Mouse (Mus musculus): Measurements from ENCODE around the gene Slc6a11.
A peak's percentile ranks its signal among the peaks of the same experiment; 100 is the strongest.

The Slc6a11 gene

DNA sequence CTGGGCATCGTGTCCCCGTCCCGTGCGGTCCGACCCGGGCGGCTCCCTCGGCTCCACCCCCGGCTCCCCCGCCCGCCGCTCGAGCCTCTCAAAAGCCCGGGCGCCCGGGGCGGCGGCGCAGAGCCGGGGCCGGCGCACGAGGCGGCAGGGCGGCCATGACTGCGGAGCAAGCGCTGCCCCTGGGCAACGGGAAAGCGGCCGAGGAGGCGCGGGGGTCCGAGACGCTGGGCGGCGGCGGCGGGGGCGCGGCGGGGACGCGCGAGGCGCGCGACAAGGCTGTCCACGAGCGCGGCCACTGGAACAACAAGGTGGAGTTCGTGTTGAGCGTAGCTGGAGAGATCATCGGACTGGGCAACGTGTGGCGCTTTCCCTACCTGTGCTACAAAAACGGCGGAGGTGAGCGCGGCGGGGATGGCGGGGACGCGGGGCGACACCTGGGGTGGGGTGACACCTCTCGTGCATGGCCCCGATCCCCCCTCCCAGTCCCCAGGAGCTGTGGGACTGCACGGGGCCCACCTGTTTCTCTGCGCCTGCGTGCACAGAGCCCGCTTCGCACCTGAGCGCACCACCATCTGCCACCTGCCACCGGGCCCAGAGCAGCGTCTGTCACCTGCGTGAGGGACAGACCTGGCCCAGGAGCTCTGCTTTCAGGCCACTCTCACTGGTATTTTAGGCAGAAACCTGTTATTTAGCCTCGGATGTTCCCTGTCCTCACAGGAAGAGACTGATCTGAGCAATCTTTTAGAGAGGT lies at the start of gene Slc6a11:
Gene Slc6a11, plus strand, starts transcription at position 120 of the 751 bp plus-strand sequence.
- DNase-seq (ENCODE audit: low read depth, low spot score), result no peak

DNA sequence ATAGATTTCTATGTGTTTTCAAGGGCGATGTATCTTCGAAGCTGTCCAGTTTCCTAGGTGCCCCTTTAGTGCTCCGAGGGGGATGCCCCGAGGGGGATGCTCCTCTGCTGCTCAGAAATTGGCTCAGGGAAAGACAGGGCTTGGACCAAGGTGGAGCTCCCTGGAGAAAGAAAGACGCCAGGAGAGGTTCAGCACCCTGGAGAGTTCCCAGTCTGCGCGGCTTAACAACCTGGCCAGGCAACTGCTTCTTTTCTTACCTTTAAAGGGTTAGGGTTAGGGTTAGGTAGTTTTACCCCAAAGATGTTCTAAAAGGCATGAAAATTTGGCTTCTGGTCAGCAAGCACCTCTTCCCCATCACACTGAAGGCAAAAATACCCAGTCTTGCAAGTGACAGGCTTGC lies 43.9 kb upstream of the Slc6a11 start:
- no peak for DNase-seq (ENCODE audit: low read depth, low spot score)

DNA sequence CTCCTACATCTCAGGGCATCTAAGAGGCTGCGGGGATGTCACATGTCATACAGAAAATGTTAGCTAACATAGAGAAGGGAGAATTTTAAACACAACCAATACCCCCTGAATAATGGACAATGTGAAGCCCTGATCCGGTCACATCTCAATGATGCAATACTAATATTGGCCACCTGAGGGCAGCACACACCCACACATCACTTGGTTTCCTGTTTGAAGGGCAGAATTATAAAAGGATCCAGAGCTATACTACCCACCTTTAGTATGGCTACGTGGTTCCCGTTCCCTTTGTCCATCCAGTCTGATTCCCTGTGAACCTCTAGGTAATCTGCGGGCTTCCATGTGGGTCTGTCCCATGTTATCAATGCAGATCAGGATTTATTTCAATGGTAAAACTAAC lies 41.4 kb upstream of the Slc6a11 start:
- peak; percentile 36 for DNase-seq (ENCODE audit: low read depth, low spot score)

DNA sequence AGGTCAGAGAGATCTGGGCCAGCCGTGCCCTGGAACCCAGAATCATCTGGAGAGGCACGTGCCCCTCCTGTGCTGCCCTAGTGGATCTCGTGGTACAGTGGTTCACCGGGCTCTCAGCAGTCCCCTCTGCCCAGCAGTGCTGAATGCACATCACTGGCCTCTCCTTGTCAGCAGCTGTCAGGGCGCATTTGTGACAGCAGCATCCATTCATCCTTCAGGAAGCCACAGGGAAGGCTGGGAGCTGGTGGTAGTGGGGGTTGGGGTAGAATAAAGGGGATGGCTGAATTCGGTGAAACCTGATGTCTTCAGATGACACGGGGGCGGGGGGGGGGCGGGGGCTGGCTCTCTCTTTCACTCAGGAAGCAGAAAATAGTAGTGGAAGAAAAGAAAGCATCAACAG lies 38.8 kb upstream of the Slc6a11 start:
- no peak for DNase-seq (ENCODE audit: low read depth, low spot score)

DNA sequence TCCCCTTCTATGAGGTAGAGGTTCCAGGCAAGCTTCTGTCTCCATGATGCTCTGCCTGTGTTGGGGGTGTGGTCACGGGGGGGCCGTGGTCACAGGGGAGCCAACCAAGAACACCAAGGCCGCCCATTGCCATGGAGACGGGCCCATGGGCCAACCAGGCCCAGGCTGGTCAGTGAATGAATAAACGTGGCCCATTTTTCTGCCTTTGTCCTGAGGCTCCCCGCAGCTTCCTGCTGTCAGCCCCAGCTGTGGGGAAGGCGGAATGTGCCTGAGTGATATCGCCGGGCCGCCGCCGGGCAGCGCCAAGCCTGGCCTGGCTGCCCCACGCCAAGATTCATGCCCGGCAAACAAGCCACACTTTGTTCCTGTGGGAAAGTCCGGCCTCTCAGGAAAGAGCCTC lies 36.8 kb upstream of the Slc6a11 start:
- peak; percentile 28 for DNase-seq (ENCODE audit: low read depth, low spot score)

DNA sequence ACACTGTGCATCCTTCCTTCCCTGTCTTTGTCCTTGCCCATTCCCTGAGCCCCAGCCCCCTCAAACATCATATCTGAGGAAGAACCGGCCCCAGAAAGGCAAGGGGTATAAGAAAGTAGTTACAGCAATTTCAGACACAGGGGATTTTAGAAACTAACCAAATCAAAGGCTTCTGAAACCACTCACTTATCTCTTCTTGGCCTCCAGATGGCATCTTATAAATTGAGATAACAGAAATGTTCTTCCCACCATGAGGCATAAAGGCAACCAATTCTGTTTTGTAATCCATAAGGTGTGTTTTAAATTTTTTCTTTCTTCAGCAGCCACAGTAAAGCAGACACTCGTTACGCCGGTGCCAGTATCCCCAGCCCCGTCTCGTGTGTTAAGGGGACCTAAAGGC lies 34.5 kb upstream of the Slc6a11 start:
- no peak for DNase-seq (ENCODE audit: low read depth, low spot score)

DNA sequence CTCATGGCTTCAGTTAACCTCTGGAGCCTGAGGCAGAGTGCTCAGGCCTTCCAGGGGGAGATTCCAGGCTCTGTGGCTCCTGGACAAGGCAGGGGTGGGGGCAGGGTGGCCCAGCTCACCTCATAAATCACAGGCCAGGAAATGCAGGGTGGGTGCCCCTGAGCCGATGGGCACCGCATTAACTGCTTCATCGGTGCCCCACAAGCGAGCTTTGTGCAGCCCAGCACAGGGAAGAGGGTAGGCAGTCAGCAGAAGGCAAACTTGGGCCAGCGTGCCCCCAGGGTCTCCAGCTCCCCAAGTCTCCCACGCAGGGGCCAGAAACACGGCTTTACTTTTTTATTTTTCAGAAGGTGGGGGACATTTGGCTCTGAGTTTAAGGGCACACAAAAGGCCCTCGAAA lies 29.1 kb upstream of the Slc6a11 start:
- DNase-seq (ENCODE audit: low read depth, low spot score), result no peak

DNA sequence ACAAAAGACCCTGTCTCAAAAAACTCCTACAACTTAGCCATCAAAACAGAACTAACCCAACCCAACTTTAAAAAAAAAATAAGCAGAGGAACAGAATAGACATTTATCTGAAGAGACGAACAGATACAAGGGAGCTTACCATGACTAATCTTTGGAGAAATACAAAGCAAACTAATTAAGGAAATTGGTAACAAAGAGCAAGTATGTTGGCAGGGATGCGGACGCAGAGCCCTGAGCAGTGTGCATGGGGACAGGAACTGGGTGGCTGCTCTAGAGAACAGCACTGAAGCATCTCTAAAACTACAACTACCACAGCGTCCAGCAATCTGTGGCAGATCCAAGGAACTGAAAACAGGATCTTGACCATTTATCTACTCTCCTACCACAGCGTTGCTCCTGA lies 11.5 kb upstream of the Slc6a11 start:
- DNase-seq (ENCODE audit: low read depth, low spot score), result no peak

DNA sequence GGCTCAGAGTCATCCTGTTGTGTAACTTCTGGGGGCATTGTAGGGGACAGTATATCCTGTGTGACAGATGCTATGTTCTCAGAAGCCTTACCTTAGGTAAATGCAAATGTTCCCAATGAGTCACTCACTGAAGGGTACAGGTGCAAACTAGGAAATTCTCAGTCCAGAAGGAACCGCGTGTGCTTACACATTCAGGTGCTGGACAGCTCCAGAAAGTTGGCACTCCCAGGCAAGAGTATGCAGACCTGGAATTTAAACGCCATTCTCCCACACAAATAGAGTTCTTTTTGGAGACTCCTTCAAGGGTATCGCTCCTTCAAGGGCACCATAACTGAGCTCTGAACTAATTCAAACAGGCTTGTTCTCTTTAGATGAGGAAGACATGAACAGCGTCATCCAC lies 5.5 kb upstream of the Slc6a11 start:
- no peak for DNase-seq (ENCODE audit: low read depth, low spot score)

DNA sequence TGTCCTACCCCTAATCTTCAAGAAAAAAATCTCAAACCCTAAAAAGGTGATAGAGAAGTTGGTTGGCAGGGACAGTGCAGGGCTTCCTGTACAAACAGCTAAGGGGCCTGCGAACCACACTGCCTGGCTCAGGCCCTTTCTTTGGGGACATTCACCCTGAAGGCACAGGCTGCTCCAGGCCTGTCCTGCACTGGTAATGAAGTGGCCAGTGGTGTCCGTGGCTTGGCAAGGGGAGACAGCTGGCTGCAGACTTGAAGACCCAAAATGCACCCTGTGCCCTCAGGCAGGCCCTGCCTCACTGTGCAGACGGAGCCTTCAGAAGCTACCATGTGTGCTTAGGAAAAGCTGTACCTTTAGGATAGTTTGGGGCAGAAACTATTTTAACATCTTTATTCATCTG lies 1.4 kb downstream of the Slc6a11 start:
- no peak for DNase-seq (ENCODE audit: low read depth, low spot score)

DNA sequence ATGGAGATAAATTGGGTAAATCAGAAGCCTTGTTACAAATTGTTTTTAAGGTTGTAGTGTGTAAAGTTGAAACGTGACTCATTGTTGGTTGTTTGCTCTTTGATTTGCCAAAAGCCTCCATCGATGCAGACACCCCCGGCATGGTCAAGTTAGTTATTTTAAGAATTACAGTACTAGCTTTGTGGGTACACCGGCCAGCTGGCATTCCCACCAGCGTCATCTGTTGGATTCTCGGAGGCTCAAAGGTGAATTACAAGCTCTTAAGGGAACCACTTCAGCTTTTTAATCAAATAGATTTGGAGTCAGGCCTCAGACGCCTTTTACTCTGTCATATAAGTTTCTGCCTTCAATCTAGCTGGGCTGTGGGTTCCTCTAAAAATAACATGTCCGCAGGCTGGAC lies 1.9 kb downstream of the Slc6a11 start:
- DNase-seq (ENCODE audit: low read depth, low spot score), result no peak

DNA sequence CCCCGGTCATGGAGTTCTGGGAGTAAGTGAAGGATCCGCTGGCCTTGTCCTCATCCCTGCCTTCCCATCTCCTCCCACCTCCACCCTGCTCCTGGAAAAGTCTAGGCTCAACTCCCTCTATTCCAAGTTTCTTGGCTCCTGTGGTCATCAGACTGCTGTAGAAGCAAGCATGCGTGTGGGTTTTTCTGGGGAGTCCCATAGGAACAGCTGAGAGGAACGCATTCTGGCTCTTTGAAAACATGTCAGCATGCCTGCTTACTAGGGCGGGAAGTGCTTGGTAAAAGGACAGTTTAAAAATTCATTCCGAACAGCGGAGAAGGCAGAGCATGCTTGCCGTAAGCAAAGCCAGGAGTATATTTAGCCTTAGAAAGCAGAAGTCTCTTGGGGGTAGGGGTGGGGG lies 7.9 kb downstream of the Slc6a11 start:
- no peak for DNase-seq (ENCODE audit: low read depth, low spot score)

DNA sequence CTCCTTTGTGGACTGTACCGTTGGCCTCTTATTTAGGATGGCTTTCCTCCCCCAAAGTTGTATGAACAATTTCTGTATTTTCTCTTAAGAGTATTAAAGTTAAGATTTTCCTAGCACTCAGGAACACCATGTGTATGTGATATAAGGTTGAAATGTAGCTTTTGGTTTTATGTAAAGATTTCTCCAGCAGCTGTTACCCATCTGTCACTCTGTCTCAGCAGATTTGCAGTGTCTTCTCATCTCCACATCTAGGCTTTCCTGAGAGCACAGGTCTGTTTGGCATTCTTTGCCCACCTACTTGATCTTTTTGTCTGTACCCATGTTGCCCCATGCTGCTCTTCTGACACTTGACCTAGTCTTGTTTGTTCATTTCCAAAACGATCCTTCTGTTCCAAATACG lies 10.4 kb downstream of the Slc6a11 start:
- DNase-seq (ENCODE audit: low read depth, low spot score), result no peak

DNA sequence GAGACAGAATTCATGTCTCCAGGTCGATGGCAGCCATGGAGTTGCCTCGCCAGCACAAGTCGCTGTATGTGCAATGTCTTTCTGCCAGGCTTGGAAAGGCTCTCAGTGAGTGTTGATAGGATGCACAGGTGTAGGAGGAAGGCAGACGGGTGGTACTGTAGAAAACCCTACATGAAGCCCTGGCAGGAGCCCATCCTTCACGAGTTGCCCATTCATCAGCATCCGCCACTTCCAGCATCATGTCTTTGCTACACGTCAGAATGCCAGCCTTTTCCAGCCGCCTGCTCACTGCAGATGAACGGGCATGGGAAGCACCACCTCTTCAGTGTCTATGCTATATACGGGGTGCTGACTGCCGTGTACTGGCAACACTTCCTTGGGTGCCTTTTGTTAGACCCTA lies 11.4 kb downstream of the Slc6a11 start:
- DNase-seq (ENCODE audit: low read depth, low spot score), result no peak

DNA sequence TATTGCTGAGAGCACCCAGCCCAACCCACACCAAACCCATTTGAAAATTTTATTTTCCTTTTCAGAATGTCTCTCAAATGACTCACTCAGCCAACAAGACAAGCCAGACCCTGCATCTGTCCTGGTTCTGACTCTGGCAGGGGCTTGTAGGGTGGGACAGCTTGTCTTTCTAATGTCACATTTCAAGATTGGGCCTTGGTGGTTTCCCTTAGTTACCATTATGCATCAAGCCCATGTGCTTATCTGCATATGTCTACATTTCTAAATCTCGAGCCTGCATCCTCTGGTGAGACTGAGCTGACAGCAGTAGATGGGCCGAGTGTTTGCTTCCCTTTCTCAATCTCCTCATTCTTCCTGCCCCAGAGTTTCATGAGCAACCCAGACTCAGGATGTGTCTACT lies 12.5 kb downstream of the Slc6a11 start:
- DNase-seq (ENCODE audit: low read depth, low spot score), result peak; percentile 66

DNA sequence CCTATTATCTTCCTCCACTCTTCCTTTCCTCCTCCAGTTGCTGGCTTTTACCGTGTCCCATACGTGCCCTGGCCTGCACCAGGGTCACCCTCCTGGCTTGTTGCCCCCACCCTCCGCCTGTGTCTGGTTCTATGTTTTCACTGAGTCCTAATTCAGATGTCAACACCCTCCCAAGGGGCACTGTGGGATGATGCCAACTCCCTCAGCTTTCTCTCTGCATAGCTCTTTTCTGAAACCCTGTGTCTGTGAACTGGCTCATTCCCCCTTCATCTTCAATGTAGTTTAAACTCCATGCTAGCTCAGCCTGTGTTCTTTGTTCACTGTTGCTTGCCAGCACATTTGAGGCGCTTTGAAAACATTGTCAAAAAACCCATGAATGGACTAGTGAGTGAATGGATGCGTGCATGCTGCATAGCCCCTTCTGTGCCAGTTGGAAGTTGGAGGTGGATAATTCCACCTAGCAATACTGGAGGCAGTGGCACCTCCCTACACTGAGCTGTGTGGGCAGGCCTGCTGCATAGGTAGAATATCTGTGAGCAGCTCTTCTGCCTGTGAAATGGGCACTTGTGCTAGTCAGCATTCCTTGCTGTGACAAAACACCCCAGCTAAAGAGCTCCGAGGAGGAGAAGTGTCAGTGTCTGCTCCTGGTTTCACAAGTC lies 13.5 kb downstream of the Slc6a11 start:
- no peak for DNase-seq (ENCODE audit: low read depth, low spot score)

DNA sequence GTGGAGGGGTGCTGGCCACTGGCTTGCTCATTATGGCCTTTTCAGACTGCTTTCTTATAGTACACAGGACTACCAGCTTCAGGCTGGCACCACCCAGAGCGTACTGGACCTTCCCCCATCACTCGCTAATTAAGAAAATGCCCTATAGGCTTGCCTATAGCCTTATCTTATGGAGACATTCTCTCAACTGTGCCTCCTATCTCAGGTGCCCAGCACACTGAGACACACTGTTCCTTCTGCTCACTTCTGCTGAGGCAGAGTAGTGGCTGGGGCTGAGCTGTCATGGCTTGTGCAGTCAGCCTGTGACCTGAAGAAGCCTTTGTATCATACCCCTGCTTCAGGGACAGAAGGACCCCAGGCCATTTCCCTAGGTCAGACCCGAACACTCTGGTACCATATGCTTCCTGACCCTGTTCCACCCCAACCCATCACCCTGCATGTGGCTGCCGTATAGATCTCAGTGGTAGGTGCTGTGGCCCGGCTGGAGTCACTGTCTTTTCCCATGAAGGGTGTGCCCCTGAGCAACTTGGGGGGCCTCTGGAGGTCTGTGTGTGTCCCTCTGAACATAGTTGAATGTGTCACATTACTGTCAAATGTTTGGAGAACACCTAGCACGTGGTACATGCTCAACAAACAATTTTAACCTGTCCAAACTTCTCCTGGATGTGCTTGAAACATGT lies 14.7 kb downstream of the Slc6a11 start:
- no peak for DNase-seq (ENCODE audit: low read depth, low spot score)

DNA sequence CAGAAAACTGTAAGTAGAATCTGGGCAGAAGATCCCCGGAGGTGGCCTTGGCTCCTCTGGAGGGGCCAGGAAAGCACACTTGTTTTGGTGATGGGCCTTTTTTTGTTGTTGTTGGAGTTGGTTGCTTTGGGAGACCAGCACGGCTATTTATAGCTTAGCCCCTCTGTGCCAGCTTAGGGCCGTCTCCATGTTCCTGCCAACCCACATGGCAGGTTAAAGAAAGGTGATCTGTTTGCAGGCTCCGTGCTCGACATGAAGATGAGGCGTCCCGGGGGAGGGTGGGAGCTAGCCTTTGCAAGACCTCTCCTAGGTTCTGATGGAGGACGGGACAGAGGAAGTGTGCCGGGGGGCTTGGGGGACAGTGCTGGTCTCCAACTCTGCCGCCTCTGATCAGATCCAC lies 24.7 kb downstream of the Slc6a11 start:
- no peak for DNase-seq (ENCODE audit: low read depth, low spot score)

DNA sequence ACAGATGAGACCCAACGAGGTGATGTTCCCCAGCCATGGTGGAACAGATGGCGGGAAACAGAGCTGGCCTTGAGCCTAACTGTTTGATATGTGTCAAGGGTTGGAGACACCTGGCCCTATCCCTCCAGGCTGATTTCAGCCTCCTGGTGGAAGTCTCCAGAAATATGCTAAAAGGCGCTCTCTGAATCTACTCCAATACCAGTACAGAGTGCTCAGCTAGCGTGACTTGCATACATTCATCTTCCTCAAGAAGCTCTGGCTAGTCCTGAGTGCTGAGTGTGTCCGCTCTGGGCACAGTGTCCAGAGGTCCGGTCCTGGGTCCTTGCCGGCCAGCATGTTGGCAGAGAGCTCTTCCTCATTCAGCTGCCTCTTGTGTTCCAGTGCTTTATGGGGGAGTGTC lies 27.8 kb downstream of the Slc6a11 start:
- DNase-seq (ENCODE audit: low read depth, low spot score), result no peak

DNA sequence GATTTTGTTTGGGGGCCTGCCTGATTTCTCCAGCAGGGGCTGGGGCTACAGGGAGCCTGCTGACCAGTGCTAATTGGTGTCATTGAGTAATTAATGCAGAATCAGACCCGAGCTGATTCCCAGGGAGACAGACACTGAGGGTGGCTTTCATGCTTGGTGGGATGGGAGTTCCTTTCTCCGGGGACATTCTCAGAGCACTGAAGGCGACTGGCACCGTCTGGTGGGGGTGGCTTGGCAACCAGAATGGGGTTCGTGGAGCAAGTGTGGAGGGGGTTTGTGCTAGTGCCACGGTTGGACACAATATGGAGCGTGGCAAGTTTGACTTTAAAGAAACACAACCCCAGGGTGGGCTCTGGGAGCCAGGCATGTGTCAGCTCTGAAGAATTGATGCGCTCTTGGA lies 29.7 kb downstream of the Slc6a11 start:
- no peak for DNase-seq (ENCODE audit: low read depth, low spot score)

DNA sequence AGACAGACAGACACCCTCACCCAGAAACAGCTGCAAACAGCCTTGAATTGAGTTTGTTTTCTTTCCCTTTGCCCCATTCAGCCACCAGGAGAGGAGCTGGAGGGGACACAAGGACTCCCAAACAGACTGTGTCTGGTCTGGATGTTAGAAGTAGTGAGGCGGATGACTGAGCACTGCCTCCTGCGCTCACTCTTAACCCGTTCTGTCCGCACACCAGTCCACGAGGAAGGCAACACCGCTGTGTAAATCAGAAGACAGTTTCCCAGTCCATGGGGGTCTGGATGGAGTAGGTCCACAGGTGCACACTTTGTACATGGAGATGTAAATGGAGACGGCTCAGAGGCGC lies 43.0 kb downstream of the Slc6a11 start:
- no peak for DNase-seq (ENCODE audit: low read depth, low spot score)

DNA sequence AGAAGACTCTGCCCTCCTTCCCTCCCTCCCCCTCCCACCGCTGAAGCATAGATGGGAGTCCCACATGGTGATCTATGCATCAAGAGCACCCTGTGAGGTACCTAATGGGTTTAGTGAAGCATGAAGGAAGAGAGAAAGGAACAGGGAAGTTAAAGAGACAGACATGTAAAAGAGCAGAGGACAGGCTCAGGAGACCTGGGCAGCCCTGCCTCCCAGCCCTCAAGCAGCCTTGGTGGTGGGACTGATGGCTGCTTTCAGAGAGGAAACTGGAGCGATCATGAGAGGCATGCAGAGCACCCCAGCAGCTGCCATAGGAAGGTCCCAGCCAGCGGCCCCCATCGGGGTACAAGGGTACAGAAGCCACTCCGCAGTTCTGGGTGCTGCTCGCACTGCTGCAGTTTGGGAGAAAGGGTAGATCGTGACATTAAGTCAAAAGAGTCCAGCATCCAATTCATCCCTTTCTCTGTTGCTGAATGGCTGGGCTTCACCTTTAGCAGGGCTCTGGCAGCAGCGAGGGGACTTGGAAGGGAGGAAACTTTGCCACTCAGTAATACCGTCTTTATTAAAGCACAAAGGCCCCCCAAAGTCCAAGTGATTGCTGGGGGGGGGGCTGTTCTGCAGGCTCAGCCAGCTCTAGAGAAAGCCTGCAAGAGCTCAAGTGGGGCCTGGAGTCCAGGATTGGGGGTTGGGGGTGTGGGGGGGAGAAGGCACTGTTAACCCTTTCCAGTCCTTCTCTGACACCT lies 43.5 kb downstream of the Slc6a11 start:
- no peak for DNase-seq (ENCODE audit: low read depth, low spot score)

Data from brain, embryonic 18.5 days (tissue).